Mouse (Mus musculus): ENCODE measurements at regions not wholly inside any gene's neighbourhood (a gene's known extent, or its start where the extent isn't known, plus 50 kb on each side); places are given as distances from the start of the nearest gene placed in this dataset.
A peak's percentile ranks its signal among the peaks of the same experiment; 100 is the strongest.

GRCm38 (mm10) chr5:132837420-132837819 lies 294.3 kb upstream of the Auts2 start:
- Histone ChIP-seq H3K4me3 (no peak overlapping the region), H3K27ac (no peak overlapping the region)
- intact Hi-C loops (cut with DNase I): no loop called here
- no peak for TF ChIP-seq CTCF (IDR thresholded peaks at IDR 0.05)
- no peak for DNase-seq

- no peak for TF ChIP-seq CTCF (IDR thresholded peaks at IDR 0.05)
- Histone ChIP-seq H3K27ac (no peak overlapping the region), H3K4me3 (no peak overlapping the region)
- DNase-seq: no peak
- intact Hi-C loops (cut with DNase I): no loop called here
These were observed 285.8 kb upstream of the Auts2 start for GRCm38 (mm10) chr5:132828993-132829392.

DNA sequence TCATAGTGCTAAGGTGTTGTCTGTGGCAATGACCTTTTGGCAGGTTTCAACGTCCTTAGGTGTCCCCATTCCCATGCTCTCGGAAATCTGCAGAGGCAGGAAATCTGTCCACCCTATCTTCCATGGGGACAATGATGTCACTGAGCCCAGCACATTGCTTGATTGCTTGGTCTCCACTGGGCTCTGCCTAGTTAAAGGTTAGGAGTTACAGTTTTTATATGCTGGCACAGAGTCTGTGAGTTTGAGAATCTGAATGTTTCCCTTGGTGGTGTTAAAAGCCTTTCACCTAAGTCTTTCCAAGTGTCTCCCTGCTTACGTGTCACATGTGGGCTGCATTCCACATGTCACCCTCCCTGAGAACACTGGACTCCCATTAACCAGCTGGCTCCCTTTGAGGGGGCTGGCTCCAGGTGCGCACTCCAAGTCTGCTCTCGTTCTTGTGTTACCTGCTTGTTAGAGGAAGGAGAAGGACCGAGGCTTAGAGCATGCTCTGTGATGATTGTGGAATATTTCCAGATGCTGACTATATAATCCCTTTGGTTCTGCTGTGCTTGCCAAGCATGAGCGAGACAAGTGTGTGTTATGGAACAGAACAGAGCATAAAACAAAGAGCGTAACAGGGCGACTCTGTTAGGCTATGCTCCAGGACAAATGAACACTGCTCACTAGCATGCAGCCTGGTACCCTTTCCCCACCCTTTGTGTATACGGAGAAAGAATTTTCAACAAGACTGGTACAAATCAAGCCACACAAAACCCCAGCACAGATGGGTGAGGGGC lies 284.6 kb upstream of the Auts2 start:
- intact Hi-C loops (cut with DNase I): no loop called here
- TF ChIP-seq CTCF (IDR thresholded peaks at IDR 0.05): no peak
- peak; percentile 23 for DNase-seq
- Histone ChIP-seq H3K4me3 (no peak overlapping the region), H3K27ac (no peak overlapping the region)

- Histone ChIP-seq H3K27ac (no peak overlapping the region), H3K4me3 (no peak overlapping the region)
- DNase-seq: peak; percentile 72
- TF ChIP-seq CTCF (IDR thresholded peaks at IDR 0.05): no peak
- intact Hi-C loops (cut with DNase I): no loop called here
These were observed 282.9 kb upstream of the Auts2 start for GRCm38 (mm10) chr5:132826009-132826408.

GRCm38 (mm10) chr5:132817665-132818064 lies 274.5 kb upstream of the Auts2 start:
- no peak for TF ChIP-seq CTCF (IDR thresholded peaks at IDR 0.05)
- no peak for DNase-seq
- no peak overlapping the region for H3K4me3 ChIP-seq
- intact Hi-C loops (cut with DNase I): no loop called here
- no peak overlapping the region for H3K27ac ChIP-seq

DNA sequence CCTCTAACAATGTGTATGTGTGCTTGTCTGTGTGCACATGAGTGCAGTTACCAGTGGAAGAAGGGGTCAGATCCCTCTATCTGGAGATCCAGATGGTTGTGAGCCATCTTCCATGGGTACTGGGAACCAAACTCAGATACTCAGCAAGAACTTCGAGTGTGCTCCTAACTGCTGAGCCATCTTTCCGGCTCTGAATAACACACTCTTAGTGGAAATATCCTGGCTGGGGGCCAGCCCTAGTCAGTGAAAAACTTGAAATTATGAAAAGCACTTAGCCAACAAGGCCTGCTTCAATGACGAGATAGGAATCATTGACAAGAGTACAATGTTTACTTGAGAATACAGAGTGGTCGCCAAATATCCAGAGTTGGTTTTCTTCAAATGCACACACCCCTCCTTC lies 266.0 kb upstream of the Auts2 start:
- intact Hi-C loops (cut with DNase I): no loop called here
- no peak overlapping the region for H3K4me3 ChIP-seq
- no peak overlapping the region for H3K27ac ChIP-seq
- DNase-seq: peak; percentile 33
- TF ChIP-seq CTCF (IDR thresholded peaks at IDR 0.05): no peak

DNA sequence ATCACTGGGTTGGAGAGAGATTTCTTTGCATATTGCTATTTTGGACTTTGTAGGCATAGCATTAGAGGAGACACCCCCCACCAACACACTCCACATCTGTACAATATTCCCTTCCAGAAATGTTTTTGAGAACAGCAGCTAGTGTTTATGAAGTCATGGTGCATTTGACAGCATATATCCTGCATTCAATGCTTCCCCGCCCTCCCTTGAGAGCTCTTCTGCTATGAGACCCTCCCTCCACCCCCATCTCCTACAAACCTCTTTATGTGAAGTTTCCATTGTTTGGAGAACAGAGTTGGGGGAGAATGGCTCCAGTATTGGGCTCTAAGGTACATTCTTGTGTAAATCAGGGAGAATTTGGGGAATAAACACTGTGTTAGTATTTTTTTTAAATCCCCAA lies 252.9 kb upstream of the Auts2 start:
- no peak for DNase-seq
- intact Hi-C loops (cut with DNase I): no loop called here
- H3K27ac ChIP-seq: no peak overlapping the region
- H3K4me3 ChIP-seq: no peak overlapping the region
- no peak for TF ChIP-seq CTCF (IDR thresholded peaks at IDR 0.05)

DNA sequence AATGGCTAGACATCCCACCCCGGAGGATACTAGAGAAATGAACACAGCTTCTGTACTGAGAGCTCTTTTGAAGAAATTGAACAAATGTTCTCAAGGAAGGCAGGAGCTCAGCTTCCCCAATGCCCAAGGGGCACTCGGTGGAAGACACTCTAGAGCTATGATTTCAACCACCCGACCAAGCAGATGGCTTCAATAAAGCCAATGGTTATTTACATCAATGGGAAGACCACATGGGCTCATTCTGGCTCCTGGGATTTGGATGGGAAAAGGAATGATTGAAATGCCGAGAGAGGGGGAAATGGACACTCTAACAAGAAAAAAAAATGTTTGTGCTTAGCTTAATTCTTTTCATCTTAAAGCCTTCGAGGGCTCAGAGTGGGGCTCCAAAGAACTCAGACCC lies 249.3 kb upstream of the Auts2 start:
- intact Hi-C loops (cut with DNase I): no loop called here
- Histone ChIP-seq H3K4me3 (no peak overlapping the region), H3K27ac (no peak overlapping the region)
- DNase-seq: no peak
- TF ChIP-seq CTCF (IDR thresholded peaks at IDR 0.05): no peak

GRCm38 (mm10) chr5:132785291-132785690 lies 242.1 kb upstream of the Auts2 start:
- no peak overlapping the region for H3K4me3 ChIP-seq
- no peak overlapping the region for H3K27ac ChIP-seq
- TF ChIP-seq CTCF (IDR thresholded peaks at IDR 0.05): no peak
- peak; percentile 21 for DNase-seq
- intact Hi-C loops (cut with DNase I): no loop called here

- Histone ChIP-seq H3K27ac (no peak overlapping the region), H3K4me3 (no peak overlapping the region)
- no peak for DNase-seq
- TF ChIP-seq CTCF (IDR thresholded peaks at IDR 0.05): no peak
- intact Hi-C loops (cut with DNase I): no loop called here
These were observed 241.6 kb upstream of the Auts2 start for GRCm38 (mm10) chr5:132784791-132785190.

DNA sequence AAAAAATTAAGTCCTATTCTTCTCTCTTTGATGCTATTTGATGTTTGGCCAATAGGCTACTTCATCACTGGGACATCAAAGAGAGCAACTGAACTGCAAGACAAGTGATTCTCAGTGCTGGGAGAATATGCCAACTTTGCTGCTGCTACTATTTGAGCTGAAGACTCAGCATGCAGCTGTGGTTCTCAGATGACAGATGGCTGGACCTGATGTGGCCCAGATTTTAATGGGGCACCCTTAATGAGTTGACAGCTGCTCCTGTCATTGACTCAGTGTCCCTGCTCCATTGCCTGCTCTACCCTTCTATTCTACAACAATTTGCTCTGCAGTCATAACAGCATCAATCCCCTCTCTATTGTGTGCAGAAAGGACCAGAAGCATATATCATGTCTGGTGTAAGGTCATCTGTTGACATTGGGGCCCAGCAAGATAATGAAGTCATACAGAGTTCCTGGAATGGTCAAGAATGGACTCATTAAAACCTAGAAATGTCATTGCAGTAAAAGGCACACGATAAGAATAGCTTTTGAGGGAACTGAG lies 231.1 kb upstream of the Auts2 start:
- DNase-seq: peak; percentile 20
- no peak overlapping the region for H3K4me3 ChIP-seq
- TF ChIP-seq CTCF (IDR thresholded peaks at IDR 0.05): no peak
- intact Hi-C loops (cut with DNase I): no loop called here
- H3K27ac ChIP-seq: no peak overlapping the region

GRCm38 (mm10) chr5:132760396-132760795 lies 217.3 kb upstream of the Auts2 start:
- TF ChIP-seq CTCF (IDR thresholded peaks at IDR 0.05): no peak
- intact Hi-C loops (cut with DNase I): loop anchor here (1.0 kb wide), 1 partner anchor 38 kb away; no protein-coding TSS in a partner anchor
- DNase-seq: no peak
- Histone ChIP-seq H3K4me3 (no peak overlapping the region), H3K27ac (no peak overlapping the region)

DNA sequence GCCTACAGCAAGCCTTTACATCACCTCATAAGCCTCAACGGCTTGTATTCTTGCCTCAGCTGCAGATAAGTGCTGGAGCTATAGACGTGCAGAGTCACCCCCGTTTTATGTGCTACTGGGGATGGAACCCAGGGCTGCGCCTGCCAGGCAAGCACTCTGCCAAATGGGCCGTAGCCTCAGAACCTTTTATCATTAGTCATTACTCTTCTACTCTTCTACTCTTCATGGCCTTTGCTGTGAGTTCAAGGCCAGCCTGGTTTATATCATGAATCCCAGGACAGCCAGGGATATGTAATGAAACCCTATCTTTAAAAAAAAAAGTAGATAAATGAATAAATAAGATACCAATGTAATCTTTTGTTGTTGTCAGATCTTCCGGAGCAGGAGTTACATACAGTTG lies 216.6 kb upstream of the Auts2 start:
- intact Hi-C loops (cut with DNase I): loop anchor here (1.0 to 10.0 kb wide), 2 partner anchors 37 to 105 kb away; no protein-coding TSS in a partner anchor
- no peak for TF ChIP-seq CTCF (IDR thresholded peaks at IDR 0.05)
- DNase-seq: no peak
- Histone ChIP-seq H3K4me3 (no peak overlapping the region), H3K27ac (no peak overlapping the region)

- TF ChIP-seq CTCF (IDR thresholded peaks at IDR 0.05): no peak
- intact Hi-C loops (cut with DNase I): loop anchor here (10.0 kb wide), 1 partner anchor 104 kb away; no protein-coding TSS in a partner anchor
- peak; percentile 49 for DNase-seq
- Histone ChIP-seq H3K27ac (peak overlapping the region; percentile 57), H3K4me3 (peak overlapping the region; percentile 57)
These were observed 215.8 kb upstream of the Auts2 start for GRCm38 (mm10) chr5:132758941-132759340.

Measured in gastrocnemius, adult 2 months (tissue).